Mouse (Mus musculus) ES-E14 (cell line): ENCODE measurements around the gene Celsr1. TPM values are rescaled to one million over a fixed set of nuclear protein-coding genes. Genes with fewer than 3 reads are reported as not detected.

Source experiments
- DNase-seq: peaks from one replicate; pipeline ENCODE4 v3.0.0-alpha.2; 2013; ENCODE audit warnings: low read depth, low spot score
- H3K27ac ChIP-seq: 2 replicates; pipeline ENCODE4 v1.5.1; 2012; ENCODE audit warnings: low read depth, mild to moderate bottlenecking, low read length, moderate library complexity, mixed read lengths; ENCODE audit not compliant: poor library complexity, insufficient read depth, severe bottlenecking
- H3K36me3 ChIP-seq: 2 replicates; pipeline ENCODE4 v1.6.1; 2012; ENCODE audit warnings: mild to moderate bottlenecking, low read length, moderate library complexity, mixed read lengths; ENCODE audit not compliant: control insufficient read depth, poor library complexity, insufficient read depth, severe bottlenecking
- H3K4me1 ChIP-seq, 2 experiments: fragments of 150-350 bp in 1 of 2; sonication (generic) in 1 of 2; 2 replicates each; pipeline ENCODE4 v1.6.1; 2012; ENCODE audit warnings: low read length in 2 of 2, mild to moderate bottlenecking in 1 of 2, mixed read lengths in 1 of 2; ENCODE audit not compliant: control insufficient read depth in 2 of 2, insufficient read depth in 2 of 2, poor library complexity in 1 of 2
- H3K4me3 ChIP-seq, 2 experiments: fragments of 150-350 bp in 1 of 2; sonication (generic) in 1 of 2; 2 replicates each; pipeline ENCODE4 v1.5.1; 2012; ENCODE audit warnings: low read length in 2 of 2, low read depth in 1 of 2, mild to moderate bottlenecking in 1 of 2, mixed read lengths in 1 of 2; ENCODE audit not compliant: insufficient read depth in 1 of 2, poor library complexity in 1 of 2, severe bottlenecking in 1 of 2
- H3K9ac ChIP-seq: 2 replicates; pipeline ENCODE4 v1.6.1; 2012; ENCODE audit warnings: low read depth, mild to moderate bottlenecking, low read length, mixed read lengths; ENCODE audit not compliant: poor library complexity, insufficient read depth, severe bottlenecking
- H3K9me3 ChIP-seq: fragments of 150-350 bp; sonication (generic); 2 replicates; pipeline ENCODE4 v1.6.1; 2012; ENCODE audit warnings: low read depth, mild to moderate bottlenecking, low read length; ENCODE audit not compliant: control insufficient read depth, insufficient read depth
- CHD2 ChIP-seq: IDR thresholded peaks from 2 replicates; pipeline ENCODE4 v1.6.1; 2014; ENCODE audit warnings: mild to moderate bottlenecking, low read depth, low read length, inconsistent platforms
- HCFC1 ChIP-seq: IDR thresholded peaks from 2 replicates; pipeline ENCODE4 v1.6.1; 2012; ENCODE audit warnings: low read length, inconsistent platforms, borderline replicate concordance; ENCODE audit not compliant: insufficient read depth
- MAFK ChIP-seq: IDR thresholded peaks from 2 replicates; pipeline ENCODE4 v1.6.1; 2014; ENCODE audit warnings: mild to moderate bottlenecking, low read depth, low read length, inconsistent platforms; ENCODE audit not compliant: insufficient read depth
- ZC3H11A ChIP-seq: IDR thresholded peaks from 2 replicates; pipeline ENCODE4 v1.6.1; 2012; ENCODE audit warnings: low read depth, mild to moderate bottlenecking, inconsistent platforms, low read length, borderline replicate concordance
- ZNF384 ChIP-seq: IDR thresholded peaks from 2 replicates; pipeline ENCODE4 v1.6.1; 2012; ENCODE audit warnings: low read depth, low read length, inconsistent platforms
- in situ Hi-C, 2 experiments: fragments of 600-800 bp; cut with MboI; formaldehyde crosslinking; loops; one replicate each; pipeline ENCODE4 v1.15.1; 2025; ENCODE audit warnings: low sequenced_read_pairs in 2 of 2, inconsistent platforms in 1 of 2; ENCODE audit not compliant: unreplicated experiment in 2 of 2
- total RNA-seq: library from RNA; depleted of rRNA; stranded (reverse); fragments of 300-350 nt; gene quantifications from 2 replicates; pipeline ENCODE4 v1.2.3, GENCODE M21; 2012

The Celsr1 gene
- total RNA-seq, 1 experiment = 12.6 TPM

DNA sequence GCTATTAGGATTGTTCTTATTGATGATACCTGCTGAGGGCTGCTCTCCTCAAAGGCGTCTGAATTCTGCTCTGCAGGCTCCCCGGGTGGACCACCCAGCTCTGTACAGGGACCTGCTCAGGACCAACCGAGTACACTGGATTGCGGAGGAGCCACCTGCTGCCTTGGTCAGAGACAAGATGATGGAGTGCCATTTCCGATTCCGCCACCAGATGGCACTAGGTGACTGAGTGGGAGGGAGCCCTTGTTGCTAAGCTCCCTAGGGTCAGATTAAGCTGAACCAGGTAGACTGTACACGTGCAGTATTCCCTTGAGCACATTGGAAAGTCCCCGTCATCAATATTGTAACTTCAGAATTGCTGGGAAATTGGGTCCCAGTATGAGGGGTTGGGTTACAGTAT, 137.3 kb downstream of the Celsr1 start:
- Histone ChIP-seq H3K27ac (no peak overlapping the region), H3K36me3 (peaks cover 39% of the 10 kb centered on the region; the same call in 1 of the 2 replicates), H3K4me3 (no peak overlapping the region), H3K4me1 (peaks cover 0 to under 1% of the 10 kb centered on the region in 2 experiments; a peak in 1 of 4 replicates), H3K9ac (no peak overlapping the region), H3K9me3 (no peaks in the 10 kb centered on the region)
- in situ Hi-C loops = no loop called here
- DNase-seq = peak; percentile 77
- peak; percentile 90 for TF ChIP-seq ZC3H11A
- TF ChIP-seq MAFK = no peak

DNA sequence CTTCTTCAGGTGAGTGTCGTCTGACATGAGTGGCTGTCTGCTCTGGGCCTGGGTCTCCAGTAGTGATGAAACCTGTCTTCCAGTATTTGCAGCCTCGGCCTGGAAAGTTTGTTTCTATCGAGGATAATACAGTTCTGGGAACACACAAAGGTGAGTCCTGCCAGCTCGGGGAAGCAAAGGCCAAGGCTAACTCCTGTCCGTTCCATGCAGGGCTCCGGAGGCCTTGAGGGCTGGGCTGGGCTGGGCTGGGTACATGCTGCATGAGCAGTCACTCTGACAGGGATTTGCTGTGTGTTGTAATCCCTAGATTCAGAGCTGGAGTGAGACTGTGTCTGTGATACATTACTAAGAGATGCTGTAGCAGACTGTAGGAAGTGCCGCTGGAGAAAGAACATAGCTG, 139.7 kb downstream of the Celsr1 start:
- no peaks in the 10 kb centered on the region for H3K4me1 ChIP-seq
- in situ Hi-C loops = no loop called here
- H3K36me3 ChIP-seq = peaks cover 39% of the 10 kb centered on the region; the same call in 1 of the 2 replicates
- TF ChIP-seq CHD2 = no peak
- TF ChIP-seq ZNF384 = no peak
- no peak for TF ChIP-seq MAFK
- no peak for TF ChIP-seq HCFC1
- no peak overlapping the region for H3K9ac ChIP-seq
- H3K27ac ChIP-seq = no peak overlapping the region
- H3K4me3 ChIP-seq = no peak overlapping the region
- H3K9me3 ChIP-seq = no peaks in the 10 kb centered on the region
- DNase-seq = no peak

DNA sequence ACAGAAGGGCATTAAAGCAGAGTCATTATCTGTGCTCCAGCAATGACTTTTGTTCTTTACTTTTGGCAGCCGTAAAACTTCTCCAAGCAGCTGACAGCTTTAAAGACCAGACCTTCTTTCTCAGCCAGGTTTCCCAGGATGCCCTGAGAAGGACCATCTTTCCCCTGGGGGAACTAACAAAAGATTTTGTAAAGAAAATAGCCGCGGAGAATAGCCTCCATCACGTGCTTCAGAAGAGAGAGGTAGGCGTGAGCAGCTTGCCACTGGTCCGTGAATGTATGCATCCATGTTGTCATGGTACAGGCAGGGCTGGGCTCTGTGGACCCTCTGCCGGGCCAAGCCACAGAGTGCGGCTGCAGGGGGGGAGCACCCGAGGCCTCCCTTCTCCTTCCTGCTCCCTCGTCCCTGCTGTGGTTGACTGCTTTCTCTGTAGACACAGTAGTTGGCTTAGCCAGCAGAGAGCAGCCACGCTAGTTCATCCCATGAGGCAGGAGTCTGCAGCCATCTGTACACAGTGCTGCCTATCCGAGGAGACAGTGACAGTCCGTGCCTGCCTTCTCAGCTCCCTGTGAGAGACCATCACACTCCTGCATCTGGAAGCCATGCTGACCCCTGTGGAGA, 141.0 kb downstream of the Celsr1 start:
- in situ Hi-C loops = no loop called here
- DNase-seq = no peak
- no peak overlapping the region for H3K27ac ChIP-seq
- H3K9me3 ChIP-seq = no peaks in the 10 kb centered on the region
- no peak overlapping the region for H3K4me3 ChIP-seq
- no peak overlapping the region for H3K9ac ChIP-seq
- H3K4me1 ChIP-seq = no peaks in the 10 kb centered on the region
- H3K36me3 ChIP-seq = peaks cover 33% of the 10 kb centered on the region; the same call in 1 of the 2 replicates
- TF ChIP-seq CHD2 (no peak), ZC3H11A (no peak), HCFC1 (no peak), MAFK (no peak), ZNF384 (no peak)

DNA sequence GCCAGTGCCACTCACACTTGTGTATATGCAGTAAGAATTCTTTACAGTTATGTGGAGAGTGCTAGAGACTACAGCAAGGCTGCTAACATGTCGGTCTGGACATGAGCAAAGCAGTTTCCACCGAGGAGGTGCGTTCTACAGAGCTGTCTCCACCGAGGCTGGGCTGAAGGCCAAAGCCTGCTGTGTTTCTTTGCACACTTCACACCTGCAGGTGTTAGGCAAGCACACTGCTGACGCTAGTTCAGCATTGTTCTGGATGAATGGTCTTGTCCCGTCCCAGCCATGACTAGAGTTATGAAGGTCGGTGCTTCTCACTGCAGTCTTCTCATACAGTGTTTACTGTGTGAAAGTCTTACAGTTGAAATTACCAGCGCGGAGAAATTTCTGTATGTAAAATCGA, 141.6 kb downstream of the Celsr1 start:
- no peak overlapping the region for H3K4me3 ChIP-seq
- no peak overlapping the region for H3K9ac ChIP-seq
- no peak for DNase-seq
- TF ChIP-seq ZNF384 = no peak
- no peak for TF ChIP-seq MAFK
- TF ChIP-seq HCFC1 = no peak
- no peak for TF ChIP-seq ZC3H11A
- no peak for TF ChIP-seq CHD2
- no peaks in the 10 kb centered on the region for H3K4me1 ChIP-seq
- in situ Hi-C loops = no loop called here
- no peak overlapping the region for H3K27ac ChIP-seq
- H3K36me3 ChIP-seq = peaks cover 27% of the 10 kb centered on the region; the same call in 1 of the 2 replicates
- H3K9me3 ChIP-seq = no peaks in the 10 kb centered on the region

DNA sequence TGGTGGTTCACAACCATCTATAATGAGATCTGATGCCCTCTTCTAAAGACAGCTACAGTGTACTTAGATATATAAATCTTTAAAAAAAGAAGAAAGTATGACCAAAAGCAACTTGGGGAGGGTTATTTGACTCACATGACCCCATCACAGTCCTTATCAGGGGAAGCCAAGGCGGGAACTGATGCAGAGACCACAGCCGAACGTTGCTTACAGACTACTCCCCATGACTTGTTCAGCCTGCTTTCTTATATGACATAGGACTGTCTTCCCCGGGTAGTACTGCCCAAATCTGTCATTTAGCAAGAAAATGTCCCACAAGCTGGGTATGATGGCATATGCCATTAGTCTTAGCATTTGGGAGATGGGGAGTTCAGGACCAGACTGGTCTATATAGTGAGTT, 144.3 kb downstream of the Celsr1 start:
- in situ Hi-C loops = no loop called here
- Histone ChIP-seq H3K9me3 (no peaks in the 10 kb centered on the region), H3K36me3 (peaks cover 16% of the 10 kb centered on the region; the same call in 1 of the 2 replicates), H3K9ac (no peak overlapping the region), H3K27ac (no peak overlapping the region), H3K4me3 (no peak overlapping the region), H3K4me1 (no peaks in the 10 kb centered on the region)
- TF ChIP-seq CHD2 (no peak), HCFC1 (no peak), ZC3H11A (no peak)
- DNase-seq = no peak
